Mouse (Mus musculus) stomach, embryonic 15.5 days (tissue): ENCODE results near the gene Rcvrn. TPM values are rescaled to one million over a fixed set of nuclear protein-coding genes. Genes with fewer than 3 reads are reported as not detected.

Experiments used
- ATAC-seq: fragments of 200-750 bp; cut with Nextera tagmentation; 2 replicates; pipeline ENCODE4 v1.8.0; 2017; ENCODE audit warnings: low read depth, moderate number of reproducible peaks, moderate TSS enrichment; ENCODE audit not compliant: insufficient read depth, low FRiP score
- H3K27ac ChIP-seq: fragments of 300-500 bp; sonication (generic); 2 replicates; pipeline ENCODE4 v1.5.1; 2015; ENCODE audit warnings: mild to moderate bottlenecking, inconsistent platforms
- H3K27me3 ChIP-seq: fragments of 300-500 bp; sonication (generic); replicated peaks from 2 replicates; pipeline ENCODE4 v1.6.1; 2015; ENCODE audit warnings: inconsistent platforms
- H3K36me3 ChIP-seq: fragments of 300-500 bp; sonication (generic); 2 replicates; pipeline ENCODE4 v1.6.1; 2015; ENCODE audit warnings: inconsistent platforms
- H3K4me1 ChIP-seq: fragments of 300-500 bp; sonication (generic); 2 replicates; pipeline ENCODE4 v1.6.1; 2015; ENCODE audit warnings: inconsistent platforms
- H3K4me2 ChIP-seq: fragments of 300-500 bp; sonication (generic); 2 replicates; pipeline ENCODE4 v1.6.1; 2015; ENCODE audit warnings: mild to moderate bottlenecking, inconsistent platforms
- H3K4me3 ChIP-seq: fragments of 300-500 bp; sonication (generic); replicated peaks from 2 replicates; pipeline ENCODE4 v1.5.1; 2015; ENCODE audit warnings: inconsistent platforms
- H3K9ac ChIP-seq: fragments of 300-500 bp; sonication (generic); 2 replicates; pipeline ENCODE4 v1.6.1; 2015; ENCODE audit warnings: inconsistent platforms
- H3K9me3 ChIP-seq: fragments of 300-500 bp; sonication (generic); 2 replicates; pipeline ENCODE4 v1.6.1; 2016; ENCODE audit warnings: inconsistent platforms
- WGBS: fragments of 180-500 bp; shearing (Covaris S2); methylation state at CpG from one replicate; pipeline ENCODE4 v1.1.7; 2015; 5-methylcytosine and 5-hydroxymethylcytosine counted together
- polyA plus RNA-seq: library from polyadenylated mRNA; unstranded; fragments of >200 nt; fragmentation: Nextera tagmentation; extraction: Ambion mirVana; gene quantifications from 2 replicates; pipeline ENCODE4 v1.2.1, GENCODE M21; 2015

Gene Rcvrn
- polyA plus RNA-seq, 1 experiment from 2014 or later: not detected

DNA sequence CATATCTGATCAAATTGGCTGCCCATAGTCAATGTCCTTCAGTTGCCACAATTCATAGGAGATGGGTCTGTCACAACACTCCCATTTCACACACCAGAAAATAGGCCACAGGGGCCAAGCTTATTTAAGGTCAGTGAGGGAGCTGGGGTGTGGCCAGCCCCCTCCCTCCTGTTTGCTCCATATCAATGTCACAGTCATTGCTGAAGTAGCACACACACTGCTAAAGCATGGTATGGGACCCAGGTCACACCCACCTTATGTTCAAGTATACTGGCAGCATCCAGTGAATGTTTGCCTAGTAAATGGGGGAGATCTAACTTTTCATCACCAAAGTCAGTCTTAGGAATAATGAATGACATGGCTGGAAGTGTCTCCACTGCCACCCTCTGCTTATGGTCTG is 33.6 kb downstream of the Rcvrn start:
- no peak for ATAC-seq
- no peaks in the 10 kb centered on the region; the same call in 1 of the 2 replicates for H3K4me1 ChIP-seq
- no peak overlapping the region for H3K9ac ChIP-seq
- no peak overlapping the region for H3K27ac ChIP-seq
- H3K36me3 ChIP-seq: no peaks in the 10 kb centered on the region
- no peak overlapping the region for H3K4me2 ChIP-seq
- no peaks in the 10 kb centered on the region for H3K9me3 ChIP-seq
- H3K27me3 ChIP-seq: no peaks in the 10 kb centered on the region
- H3K4me3 ChIP-seq: no peak overlapping the region

DNA sequence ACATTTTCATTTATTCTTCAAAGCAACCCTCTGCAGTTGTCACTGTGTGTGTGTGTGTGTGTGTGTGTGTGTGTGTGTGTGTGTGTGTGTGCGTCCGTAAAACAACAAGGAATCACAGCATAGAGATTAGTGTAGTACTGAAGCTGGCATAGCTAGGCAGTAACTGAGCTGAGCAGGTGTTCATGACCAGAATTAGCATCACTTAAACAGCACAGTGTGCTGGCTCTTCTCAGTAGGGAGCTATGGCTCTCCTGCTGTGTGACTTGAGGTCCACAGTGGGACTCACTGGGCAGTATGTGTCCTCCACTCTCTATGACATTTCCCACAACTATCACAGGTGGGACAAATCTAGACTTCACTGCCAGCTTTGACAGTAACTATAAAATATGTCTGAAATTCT is 35.9 kb downstream of the Rcvrn start:
- no peaks in the 10 kb centered on the region for H3K27me3 ChIP-seq
- H3K4me1 ChIP-seq: no peaks in the 10 kb centered on the region; the same call in 1 of the 2 replicates
- no peak overlapping the region for H3K4me2 ChIP-seq
- 89% methylated on average over 2 of the region's 2 CpGs for WGBS
- H3K27ac ChIP-seq: no peak overlapping the region
- no peak overlapping the region for H3K4me3 ChIP-seq
- no peak for ATAC-seq
- H3K9me3 ChIP-seq: no peaks in the 10 kb centered on the region
- H3K9ac ChIP-seq: no peak overlapping the region
- H3K36me3 ChIP-seq: no peaks in the 10 kb centered on the region

DNA sequence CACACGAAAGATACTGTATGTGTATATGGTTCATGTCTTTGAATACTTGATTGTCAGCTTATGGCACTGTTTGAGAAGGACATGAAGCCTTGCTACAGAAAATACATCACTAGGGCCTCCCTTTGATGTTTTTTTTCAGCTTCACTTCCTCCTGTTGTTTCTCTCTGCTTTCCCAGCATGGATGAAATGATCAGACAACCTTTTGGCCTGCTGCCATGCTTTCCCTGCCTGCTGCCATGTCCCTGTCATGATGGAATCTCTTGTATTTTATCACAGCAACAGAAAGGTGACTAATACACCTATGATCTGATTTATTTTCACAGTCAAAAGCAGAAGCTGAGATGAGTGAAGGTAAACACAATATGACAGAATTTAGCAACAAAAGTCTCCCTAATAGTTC is 38.6 kb downstream of the Rcvrn start:
- no peaks in the 10 kb centered on the region for H3K9me3 ChIP-seq
- no peak overlapping the region for H3K27ac ChIP-seq
- H3K4me3 ChIP-seq: no peak overlapping the region
- H3K9ac ChIP-seq: no peak overlapping the region
- no peak for ATAC-seq
- 82% methylated on average over 1 of the region's 1 CpGs for WGBS
- no peaks in the 10 kb centered on the region for H3K4me1 ChIP-seq
- no peaks in the 10 kb centered on the region for H3K27me3 ChIP-seq
- H3K36me3 ChIP-seq: no peaks in the 10 kb centered on the region
- H3K4me2 ChIP-seq: no peak overlapping the region

DNA sequence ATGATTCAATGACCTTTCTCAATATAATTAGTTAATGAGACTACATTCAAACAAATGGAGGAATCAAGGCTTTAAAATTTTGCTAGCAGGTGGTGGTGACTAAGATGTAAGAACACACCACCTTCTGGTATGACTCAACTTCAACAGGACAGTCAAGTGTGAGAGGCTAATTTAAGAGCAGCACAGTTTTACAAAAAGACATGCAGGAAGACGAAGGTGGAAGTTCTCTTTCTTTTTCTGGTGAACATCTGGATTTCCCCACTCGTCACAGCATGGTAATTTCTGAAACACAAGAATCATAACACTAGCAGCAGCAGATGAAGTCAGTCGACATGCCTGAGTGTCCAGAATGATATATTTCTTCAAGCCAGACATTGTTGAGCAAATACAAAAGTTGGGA is 39.5 kb downstream of the Rcvrn start:
- ATAC-seq: no peak
- no peaks in the 10 kb centered on the region for H3K27me3 ChIP-seq
- no peak overlapping the region for H3K27ac ChIP-seq
- no peak overlapping the region for H3K4me3 ChIP-seq
- no peaks in the 10 kb centered on the region for H3K36me3 ChIP-seq
- no peak overlapping the region for H3K4me2 ChIP-seq
- 58% methylated on average over 3 of the region's 3 CpGs for WGBS
- H3K9me3 ChIP-seq: no peaks in the 10 kb centered on the region
- H3K4me1 ChIP-seq: no peaks in the 10 kb centered on the region
- H3K9ac ChIP-seq: no peak overlapping the region

DNA sequence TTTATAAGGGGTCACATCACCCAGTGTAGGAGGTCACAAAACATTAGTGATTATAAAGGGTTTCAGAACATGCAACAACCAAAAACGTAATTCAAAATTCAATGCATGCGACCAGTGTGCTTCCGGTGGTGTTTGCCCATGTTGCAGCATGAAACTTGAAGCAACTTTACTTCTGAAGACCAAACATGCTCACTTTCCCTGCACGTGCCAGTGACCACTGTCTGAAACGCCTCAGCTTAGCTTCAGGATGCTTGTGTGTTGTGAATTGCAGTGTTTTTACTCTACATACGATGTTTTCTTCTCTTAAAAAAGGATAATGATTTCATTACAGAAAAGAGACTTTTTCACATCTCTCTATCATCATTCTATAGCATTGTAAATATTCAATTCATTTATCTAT is 43.2 kb downstream of the Rcvrn start:
- Histone ChIP-seq H3K9ac (no peak overlapping the region), H3K4me1 (no peaks in the 10 kb centered on the region), H3K4me3 (no peak overlapping the region), H3K9me3 (no peaks in the 10 kb centered on the region), H3K4me2 (no peak overlapping the region), H3K27me3 (no peaks in the 10 kb centered on the region), H3K36me3 (no peaks in the 10 kb centered on the region), H3K27ac (no peak overlapping the region)
- WGBS: 73% methylated on average over 6 of the region's 6 CpGs
- ATAC-seq: no peak

DNA sequence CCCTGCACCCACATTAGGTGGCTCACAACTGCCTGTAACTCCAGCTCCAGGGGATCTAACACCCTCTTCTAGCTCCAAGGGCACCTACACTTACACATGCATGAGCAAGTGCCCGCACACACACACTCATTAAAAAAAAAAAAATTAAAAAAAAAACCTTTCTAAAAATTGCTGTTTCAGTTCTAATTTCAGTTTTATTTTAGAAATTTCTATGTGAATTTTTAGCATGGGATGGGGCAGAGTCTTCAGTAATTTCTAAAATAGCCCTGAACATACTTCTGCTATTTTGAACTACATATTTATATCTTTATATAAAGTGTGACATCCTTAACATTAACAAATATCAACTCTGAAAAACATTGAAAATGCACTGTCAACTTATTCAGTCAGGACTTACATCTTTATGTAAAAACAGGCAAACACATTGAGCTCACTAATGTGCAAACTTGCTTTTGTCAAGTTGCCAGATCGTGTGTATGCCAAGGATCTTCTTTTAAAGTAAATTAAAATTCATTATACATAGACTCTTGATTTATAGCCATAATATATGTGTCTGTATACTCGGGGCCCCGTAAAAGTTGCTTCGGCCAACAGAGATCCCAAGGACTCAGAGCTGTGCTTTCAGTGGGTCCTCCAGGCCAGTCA is 43.8 kb downstream of the Rcvrn start:
- WGBS: 68% methylated on average over 5 of the region's 5 CpGs

DNA sequence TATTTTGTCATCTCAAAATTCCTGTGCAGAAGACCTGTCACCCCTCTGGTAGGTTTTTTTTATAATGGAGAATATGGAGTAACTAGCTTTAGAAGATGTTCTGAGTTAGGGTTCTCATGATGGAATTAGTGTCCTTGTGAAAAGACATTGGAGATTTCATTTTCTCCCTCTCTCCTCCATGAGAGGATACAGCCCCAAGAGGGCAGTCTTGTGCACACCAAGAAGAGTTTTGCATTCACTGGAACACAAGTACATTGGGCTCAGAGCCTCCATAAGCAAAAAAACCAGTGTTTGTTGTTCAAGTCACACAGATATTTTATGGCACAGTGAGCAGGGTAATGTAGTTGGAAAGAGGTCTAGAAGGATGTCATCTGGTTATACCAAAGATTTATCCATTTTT is 46.4 kb downstream of the Rcvrn start:
- Histone ChIP-seq H3K27me3 (no peaks in the 10 kb centered on the region), H3K9ac (no peak overlapping the region), H3K36me3 (no peaks in the 10 kb centered on the region), H3K4me1 (no peaks in the 10 kb centered on the region), H3K27ac (no peak overlapping the region), H3K4me2 (no peak overlapping the region), H3K4me3 (no peak overlapping the region), H3K9me3 (no peaks in the 10 kb centered on the region)
- no peak for ATAC-seq

More for the DNA sequence above, 43.8 kb downstream of the Rcvrn start:
- H3K36me3 ChIP-seq: no peaks in the 10 kb centered on the region
- no peaks in the 10 kb centered on the region for H3K27me3 ChIP-seq
- H3K27ac ChIP-seq: no peak overlapping the region
- H3K4me2 ChIP-seq: no peak overlapping the region
- H3K9me3 ChIP-seq: no peaks in the 10 kb centered on the region
- H3K4me1 ChIP-seq: no peaks in the 10 kb centered on the region
- H3K4me3 ChIP-seq: no peak overlapping the region
- no peak for ATAC-seq
- no peak overlapping the region for H3K9ac ChIP-seq

Other genes with a start within 250 kb of the Rcvrn start
- gene Gas7, start 239.9 kb upstream of the Rcvrn start, polyA plus RNA-seq: 14.9 and 15.5 TPM in 2 replicates
- gene Glp2r, start 75.8 kb downstream of the Rcvrn start, polyA plus RNA-seq: 1.1 and 1.6 TPM in 2 replicates
- gene Gsg1l2, start 79.3 kb downstream of the Rcvrn start, polyA plus RNA-seq: 0.23 TPM in 1 of 2 replicates, not detected in the other
- gene Dhrs7c, start 102.9 kb downstream of the Rcvrn start, polyA plus RNA-seq: 0.32 and 0.35 TPM in 2 replicates
- 3.7 and 4.8 TPM in 2 replicates for gene Usp43, start 226.8 kb downstream of the Rcvrn start, polyA plus RNA-seq